Mouse (Mus musculus) mouse embryonic stem cell (cell line): ENCODE measurements around the gene Mtcl1.

ENCODE experiments used
- in situ Hi-C, 2 experiments: fragments of 300-500 bp; cut with MboI; formaldehyde crosslinking; loops; 1 replicate in 1 of 2; 3 replicates in 1 of 2; pipeline ENCODE4 v1.14.3; 2019 to 2020; ENCODE audit warnings: low sequenced_read_pairs in 2 of 2, low pct_unique_long_range_greater_than_20kb in 1 of 2, mixed read lengths in 1 of 2; ENCODE audit not compliant: unreplicated experiment in 1 of 2

Gene Mtcl1

GRCm38 (mm10) chr17:66350127-66350526, 99.4 kb downstream of the Mtcl1 start:
- in situ Hi-C loops, result no loop called here

- in situ Hi-C loops, result no loop called here
Measured at GRCm38 (mm10) chr17:66346378-66346777, 103.2 kb downstream of the Mtcl1 start.

- in situ Hi-C loops, result no loop called here
Measured at GRCm38 (mm10) chr17:66345680-66346079, 103.9 kb downstream of the Mtcl1 start.

GRCm38 (mm10) chr17:66342932-66343331, 106.6 kb downstream of the Mtcl1 start:
- in situ Hi-C loops, result no loop called here

- in situ Hi-C loops, result no loop called here
Measured at GRCm38 (mm10) chr17:66341670-66342069, 107.9 kb downstream of the Mtcl1 start.

GRCm38 (mm10) chr17:66340798-66341197, 108.8 kb downstream of the Mtcl1 start:
- in situ Hi-C loops, result no loop called here

GRCm38 (mm10) chr17:66337929-66338328, 111.6 kb downstream of the Mtcl1 start:
- in situ Hi-C loops, result loop anchor here (5.0 to 10.0 kb wide), 2 partner anchors 101 to 147 kb away; no protein-coding TSS in a partner anchor

GRCm38 (mm10) chr17:66335568-66335967, 114.0 kb downstream of the Mtcl1 start:
- in situ Hi-C loops, result loop anchor here (5.0 to 10.0 kb wide), 2 partner anchors 98 to 149 kb away; no protein-coding TSS in a partner anchor

GRCm38 (mm10) chr17:66334894-66335293, 114.7 kb downstream of the Mtcl1 start:
- in situ Hi-C loops, result loop anchor here (5.0 to 10.0 kb wide), 2 partner anchors 98 to 150 kb away; no protein-coding TSS in a partner anchor

GRCm38 (mm10) chr17:66331207-66331606, 118.3 kb downstream of the Mtcl1 start:
- in situ Hi-C loops, result loop anchor here in 1 of 2 experiments (10.0 kb wide), 1 partner anchor 154 kb away; no protein-coding TSS in a partner anchor

- in situ Hi-C loops, result no loop called here
Measured at GRCm38 (mm10) chr17:66326552-66327045, 123.0 kb downstream of the Mtcl1 start.

GRCm38 (mm10) chr17:66326204-66326545, 123.4 kb downstream of the Mtcl1 start:
- in situ Hi-C loops, result no loop called here

GRCm38 (mm10) chr17:66325440-66326203, 123.9 kb downstream of the Mtcl1 start:
- in situ Hi-C loops, result no loop called here

- in situ Hi-C loops, result no loop called here
Measured at GRCm38 (mm10) chr17:66324836-66325235, 124.7 kb downstream of the Mtcl1 start.

GRCm38 (mm10) chr17:66322646-66323255, 126.8 kb downstream of the Mtcl1 start:
- in situ Hi-C loops, result no loop called here

- in situ Hi-C loops, result no loop called here
Measured at GRCm38 (mm10) chr17:66321933-66322332, 127.6 kb downstream of the Mtcl1 start.

GRCm38 (mm10) chr17:66320716-66321372, 128.7 kb downstream of the Mtcl1 start:
- in situ Hi-C loops, result no loop called here

GRCm38 (mm10) chr17:66318031-66318430, 131.5 kb downstream of the Mtcl1 start:
- in situ Hi-C loops, result no loop called here

GRCm38 (mm10) chr17:66317576-66317975, 132.0 kb downstream of the Mtcl1 start:
- in situ Hi-C loops, result no loop called here
